Mouse (Mus musculus) cerebellum, adult 2 months (tissue): ENCODE data around the gene Nadk.
A peak's percentile ranks its signal among the peaks of the same experiment; 100 is the strongest.

Experiments used
- CTCF ChIP-seq: fragments of 200-500 bp; IDR thresholded peaks from 2 replicates; pipeline ENCODE4 v1.5.1; 2011; ENCODE audit warnings: low read depth, mild to moderate bottlenecking, control low read depth, low read length, moderate library complexity, borderline replicate concordance; ENCODE audit not compliant: insufficient read depth
- POLR2A ChIP-seq: fragments of 200-500 bp; IDR thresholded peaks from 2 replicates; pipeline ENCODE4 v1.6.1; 2011; ENCODE audit warnings: low read length, control low read depth, borderline replicate concordance; ENCODE audit not compliant: insufficient read depth

GRCm38 (mm10) chr4:155580420-155580819 is 18.2 kb downstream of the Nadk start:
- TF ChIP-seq POLR2A: no peak
- peak; percentile 71 for TF ChIP-seq CTCF
